Mouse (Mus musculus): ENCODE data around the gene Ctf1. TPM values are rescaled to one million over a fixed set of nuclear protein-coding genes. Genes with fewer than 3 reads are reported as not detected.

Gene Ctf1
- polyA plus RNA-seq, 1 experiment from 2014 or later: 15.9 TPM

GRCm38 (mm10) chr7:127709261-127709979 is 3.1 kb upstream of the Ctf1 start:
- WGBS: 71% methylated on average over 5 of the region's 5 CpGs
- Histone ChIP-seq H3K4me3 (replicated peaks; ENCODE audit: low read depth, low read length) (peak overlapping the region; percentile 84), H3K27me3 (ENCODE audit: insufficient read depth, low read length) (no peaks in the 10 kb centered on the region), H3K27ac (peak overlapping the region; percentile 98; the same call in 1 of the 2 replicates), H3K4me2 (ENCODE audit: low read length) (peak overlapping the region; percentile 64), H3K36me3 (ENCODE audit: insufficient read depth, low read length) (peaks cover 16% of the 10 kb centered on the region), H3K9ac (ENCODE audit: low read depth, low read length) (0 out of 2 replicates have a peak overlapping the region, but pooled peaks have one; percentile 85), H3K4me1 (replicated peaks; ENCODE audit: insufficient read depth, low read length) (peaks cover 16% of the 10 kb centered on the region), H3K9me3 (replicated peaks; ENCODE audit: low read length) (no peaks in the 10 kb centered on the region)
- ATAC-seq (replicated peaks; ENCODE audit: low FRiP score, low read depth) (no peak), DNase-seq (ENCODE audit: low spot score) (no peak)
- TF ChIP-seq CTCF (IDR thresholded peaks at IDR 0.05; ENCODE audit: low read depth): no peak

DNA sequence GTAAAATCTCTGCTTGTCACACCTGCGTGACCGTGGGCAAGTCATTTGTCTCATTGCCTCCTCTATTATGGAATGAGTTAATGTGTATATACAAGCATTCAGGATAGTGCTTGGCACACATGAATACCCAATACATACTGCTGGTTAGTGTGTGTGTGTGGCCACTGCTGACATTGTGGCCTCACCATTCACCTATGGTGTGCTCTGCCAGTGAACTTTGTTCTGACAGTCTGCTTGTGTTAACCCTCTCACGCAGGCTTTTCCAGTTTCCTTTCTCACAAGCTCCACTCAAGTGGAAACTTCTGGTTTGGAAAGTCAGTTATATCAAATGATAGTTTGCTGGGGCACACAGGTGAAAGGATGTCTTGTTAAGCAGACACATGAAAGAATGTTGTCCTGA is 1.5 kb upstream of the Ctf1 start:
- Histone ChIP-seq H3K9ac (ENCODE audit: low read depth, low read length) (no peak overlapping the region), H3K4me2 (ENCODE audit: low read length) (no peak overlapping the region), H3K36me3 (ENCODE audit: insufficient read depth, low read length) (peaks cover 5% of the 10 kb centered on the region; the same call in 1 of the 2 replicates), H3K9me3 (replicated peaks; ENCODE audit: low read length) (no peaks in the 10 kb centered on the region), H3K27ac (peak overlapping the region; percentile 88; the same call in 1 of the 2 replicates), H3K4me3 (replicated peaks; ENCODE audit: low read depth, low read length) (no peak overlapping the region), H3K4me1 (replicated peaks; ENCODE audit: insufficient read depth, low read length) (peaks cover 16% of the 10 kb centered on the region), H3K27me3 (ENCODE audit: insufficient read depth, low read length) (no peaks in the 10 kb centered on the region)
- DNase-seq (ENCODE audit: low spot score): no peak
- ATAC-seq (replicated peaks; ENCODE audit: low FRiP score, low read depth): no peak
- TF ChIP-seq CTCF (IDR thresholded peaks at IDR 0.05; ENCODE audit: low read depth): no peak
- 68% methylated on average over 3 of the region's 3 CpGs for WGBS

GRCm38 (mm10) chr7:127711456-127711855 is 1.1 kb upstream of the Ctf1 start:
- H3K36me3 ChIP-seq (ENCODE audit: insufficient read depth, low read length): 0 out of 2 replicates have a peak, but pooled peaks cover under 1% of the 10 kb centered on the region
- H3K9ac ChIP-seq (ENCODE audit: low read depth, low read length): no peak overlapping the region
- H3K27me3 ChIP-seq (ENCODE audit: insufficient read depth, low read length): no peaks in the 10 kb centered on the region
- no peak for TF ChIP-seq CTCF (IDR thresholded peaks at IDR 0.05; ENCODE audit: low read depth)
- DNase-seq (ENCODE audit: low spot score): no peak
- peaks cover 16% of the 10 kb centered on the region for H3K4me1 ChIP-seq (replicated peaks; ENCODE audit: insufficient read depth, low read length)
- H3K4me3 ChIP-seq (replicated peaks; ENCODE audit: low read depth, low read length): no peak overlapping the region
- 58% methylated on average over 3 of the region's 3 CpGs for WGBS
- H3K27ac ChIP-seq: peak overlapping the region; percentile 88
- H3K4me2 ChIP-seq (ENCODE audit: low read length): no peak overlapping the region
- H3K9me3 ChIP-seq (replicated peaks; ENCODE audit: low read length): no peaks in the 10 kb centered on the region
- ATAC-seq (replicated peaks; ENCODE audit: low FRiP score, low read depth): no peak

DNA sequence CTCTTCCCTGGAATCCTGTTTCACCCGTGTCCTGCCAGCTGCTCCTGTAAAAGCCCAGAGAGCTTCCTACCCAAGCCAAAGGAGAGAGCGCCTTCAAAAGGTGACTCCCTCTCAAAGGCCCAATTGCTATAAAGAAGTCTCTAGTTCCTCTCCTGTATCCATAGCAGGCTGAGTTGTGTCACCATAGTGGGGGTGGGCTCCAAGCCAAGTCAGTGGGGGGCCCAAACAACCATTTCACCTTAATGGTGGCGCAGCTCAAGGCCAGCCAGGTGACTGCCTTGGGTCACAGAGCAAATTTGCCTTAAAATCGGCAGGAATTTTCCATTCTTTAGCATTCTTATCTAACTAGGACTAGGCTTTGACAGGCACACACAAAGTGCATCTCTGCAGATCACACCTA is 2.3 kb downstream of the Ctf1 start:
- H3K4me3 ChIP-seq (replicated peaks; ENCODE audit: low read depth, low read length): no peak overlapping the region
- ATAC-seq (replicated peaks; ENCODE audit: low FRiP score, low read depth) (no peak), DNase-seq (ENCODE audit: low spot score) (no peak)
- H3K9me3 ChIP-seq (replicated peaks; ENCODE audit: low read length): no peaks in the 10 kb centered on the region
- peaks cover 13% of the 10 kb centered on the region for H3K4me1 ChIP-seq (replicated peaks; ENCODE audit: insufficient read depth, low read length)
- no peaks in the 10 kb centered on the region for H3K27me3 ChIP-seq (ENCODE audit: insufficient read depth, low read length)
- H3K36me3 ChIP-seq (ENCODE audit: insufficient read depth, low read length): no peaks in the 10 kb centered on the region
- no peak overlapping the region for H3K27ac ChIP-seq
- TF ChIP-seq CTCF (IDR thresholded peaks at IDR 0.05; ENCODE audit: low read depth): no peak
- no peak overlapping the region for H3K9ac ChIP-seq (ENCODE audit: low read depth, low read length)
- H3K4me2 ChIP-seq (ENCODE audit: low read length): no peak overlapping the region
- WGBS: 80% methylated on average over 4 of the region's 4 CpGs

DNA sequence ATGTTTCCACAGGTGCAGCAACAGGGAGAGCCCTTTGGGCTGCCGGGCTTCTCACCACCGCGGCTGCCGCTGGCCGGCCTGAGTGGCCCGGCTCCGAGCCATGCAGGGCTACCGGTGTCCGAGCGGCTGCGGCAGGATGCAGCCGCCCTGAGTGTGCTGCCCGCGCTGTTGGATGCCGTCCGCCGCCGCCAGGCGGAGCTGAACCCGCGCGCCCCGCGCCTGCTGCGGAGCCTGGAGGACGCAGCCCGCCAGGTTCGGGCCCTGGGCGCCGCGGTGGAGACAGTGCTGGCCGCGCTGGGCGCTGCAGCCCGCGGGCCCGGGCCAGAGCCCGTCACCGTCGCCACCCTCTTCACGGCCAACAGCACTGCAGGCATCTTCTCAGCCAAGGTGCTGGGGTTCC is 4.5 kb downstream of the Ctf1 start:
- no peaks in the 10 kb centered on the region for H3K36me3 ChIP-seq (ENCODE audit: insufficient read depth, low read length)
- DNase-seq (ENCODE audit: low spot score) (peak; percentile 75), ATAC-seq (replicated peaks; ENCODE audit: low FRiP score, low read depth) (peak; percentile 60; the same call in 1 of the 2 replicates)
- under 1% methylated on average over 41 of the region's 41 CpGs for WGBS
- peak overlapping the region; percentile 49 for H3K9ac ChIP-seq (ENCODE audit: low read depth, low read length)
- H3K4me3 ChIP-seq (replicated peaks; ENCODE audit: low read depth, low read length): peak overlapping the region; percentile 19
- H3K27ac ChIP-seq: no peak overlapping the region
- H3K4me2 ChIP-seq (ENCODE audit: low read length): peak overlapping the region; percentile 48
- H3K27me3 ChIP-seq (ENCODE audit: insufficient read depth, low read length): no peaks in the 10 kb centered on the region
- peaks cover 7% of the 10 kb centered on the region for H3K4me1 ChIP-seq (replicated peaks; ENCODE audit: insufficient read depth, low read length)
- TF ChIP-seq CTCF (IDR thresholded peaks at IDR 0.05; ENCODE audit: low read depth): peak; percentile 68
- H3K9me3 ChIP-seq (replicated peaks; ENCODE audit: low read length): no peaks in the 10 kb centered on the region

DNA sequence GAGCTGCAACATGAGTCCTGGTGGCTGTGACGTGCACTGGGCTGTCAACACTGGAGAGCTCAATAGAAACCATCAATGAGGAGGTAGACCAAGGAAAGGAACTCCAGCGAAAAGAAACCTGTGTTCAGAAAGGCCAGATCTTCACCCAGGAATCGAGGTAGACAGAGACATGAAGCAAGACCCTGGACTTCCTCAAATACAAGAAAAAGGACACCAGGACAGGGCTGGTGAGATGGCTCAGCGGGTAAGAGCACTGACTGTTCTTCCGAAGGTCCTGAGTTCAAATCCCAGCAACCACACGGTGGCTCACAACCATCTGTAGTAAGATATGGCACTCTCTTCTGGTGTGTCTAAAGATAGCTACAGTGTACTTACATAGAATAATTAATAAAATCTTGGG is 5.8 kb downstream of the Ctf1 start:
- H3K9me3 ChIP-seq (replicated peaks; ENCODE audit: low read length): no peaks in the 10 kb centered on the region
- 89% methylated on average over 6 of the region's 6 CpGs for WGBS
- H3K36me3 ChIP-seq (ENCODE audit: insufficient read depth, low read length): no peaks in the 10 kb centered on the region
- DNase-seq (ENCODE audit: low spot score): no peak
- no peak overlapping the region for H3K4me2 ChIP-seq (ENCODE audit: low read length)
- H3K27ac ChIP-seq: no peak overlapping the region
- no peak overlapping the region for H3K4me3 ChIP-seq (replicated peaks; ENCODE audit: low read depth, low read length)
- H3K9ac ChIP-seq (ENCODE audit: low read depth, low read length): no peak overlapping the region
- no peak for ATAC-seq (replicated peaks; ENCODE audit: low FRiP score, low read depth)
- no peak for TF ChIP-seq CTCF (IDR thresholded peaks at IDR 0.05; ENCODE audit: low read depth)
- H3K27me3 ChIP-seq (ENCODE audit: insufficient read depth, low read length): no peaks in the 10 kb centered on the region
- 0 out of 2 replicates have a peak, but pooled peaks cover 6% of the 10 kb centered on the region for H3K4me1 ChIP-seq (replicated peaks; ENCODE audit: insufficient read depth, low read length)
